Mouse (Mus musculus) heart, embryonic 11.5 days (tissue): ENCODE measurements around the gene Dlgap1. TPM values are rescaled to one million over a fixed set of nuclear protein-coding genes. Genes with fewer than 3 reads are reported as not detected.
A peak's percentile ranks its signal among the peaks of the same experiment; 100 is the strongest.

Experiments used
- ATAC-seq: fragments of 200-750 bp; cut with Nextera tagmentation; replicated peaks from 2 replicates; pipeline ENCODE4 v1.8.0; 2017; ENCODE audit warnings: moderate library complexity; ENCODE audit not compliant: insufficient number of reproducible peaks, low FRiP score, low TSS enrichment
- H3K27ac ChIP-seq: fragments of 300-500 bp; sonication (generic); 2 replicates; pipeline ENCODE4 v1.5.1; 2014; ENCODE audit warnings: mild to moderate bottlenecking, low read depth, low read length
- H3K27me3 ChIP-seq: fragments of 300-500 bp; sonication (generic); 2 replicates; pipeline ENCODE4 v1.6.1; 2014; ENCODE audit warnings: mild to moderate bottlenecking, low read length, mixed read lengths; ENCODE audit not compliant: control insufficient read depth, insufficient read depth
- H3K36me3 ChIP-seq: fragments of 300-500 bp; sonication (generic); 2 replicates; pipeline ENCODE4 v1.6.1; 2014; ENCODE audit warnings: mild to moderate bottlenecking, low read length, moderate library complexity, mixed read lengths; ENCODE audit not compliant: control insufficient read depth, insufficient read depth
- H3K4me1 ChIP-seq: fragments of 300-500 bp; sonication (generic); 2 replicates; pipeline ENCODE4 v1.6.1; 2014; ENCODE audit warnings: low read length; ENCODE audit not compliant: control insufficient read depth, insufficient read depth
- H3K4me2 ChIP-seq: fragments of 300-500 bp; sonication (generic); 2 replicates; pipeline ENCODE4 v1.6.1; 2014; ENCODE audit warnings: mild to moderate bottlenecking, moderate library complexity
- H3K4me3 ChIP-seq: fragments of 300-500 bp; sonication (generic); 2 replicates; pipeline ENCODE4 v1.5.1; 2014; ENCODE audit warnings: low read depth, low read length
- H3K9ac ChIP-seq: fragments of 300-500 bp; sonication (generic); 2 replicates; pipeline ENCODE4 v1.6.1; 2014; ENCODE audit warnings: mild to moderate bottlenecking, low read depth, low read length, moderate library complexity
- H3K9me3 ChIP-seq: fragments of 300-500 bp; sonication (generic); replicated peaks from 2 replicates; pipeline ENCODE4 v1.6.1; 2016; ENCODE audit warnings: low read length; ENCODE audit not compliant: control insufficient read depth
- WGBS: fragments of 180-500 bp; shearing (Covaris S2); extraction: QIAGEN DNeasy Blood & Tissue Kit; methylation state at CpG from one replicate; pipeline ENCODE4 v1.1.7; 2014; ENCODE audit not compliant: insufficient replicate concordance; 5-methylcytosine and 5-hydroxymethylcytosine counted together
- polyA plus RNA-seq: library from polyadenylated mRNA; unstranded; fragments of >200 nt; fragmentation: Nextera tagmentation; extraction: Ambion mirVana; gene quantifications from 2 replicates; pipeline ENCODE4 v1.2.1, GENCODE M21; 2014

Gene Dlgap1
- polyA plus RNA-seq, 1 experiment from 2014 or later, result 1.3 TPM

GRCm38 (mm10) chr17:70737424-70737823 is 768.6 kb downstream of the Dlgap1 start:
- peak overlapping the region; percentile 58 for H3K4me2 ChIP-seq
- peak overlapping the region; percentile 66 for H3K27ac ChIP-seq
- H3K4me1 ChIP-seq, result peaks cover 10% of the 10 kb centered on the region
- peak overlapping the region; percentile 56; the same call in 1 of the 2 replicates for H3K9ac ChIP-seq
- peak; percentile 65; the same call in 1 of the 2 replicates for ATAC-seq
- no peaks in the 10 kb centered on the region for H3K9me3 ChIP-seq
- 1% methylated on average over 6 of the region's 6 CpGs for WGBS
- H3K36me3 ChIP-seq, result no peaks in the 10 kb centered on the region
- H3K27me3 ChIP-seq, result no peaks in the 10 kb centered on the region
- H3K4me3 ChIP-seq, result peak overlapping the region; percentile 11

GRCm38 (mm10) chr17:70738168-70738854 is 769.4 kb downstream of the Dlgap1 start:
- peak; percentile 80 for ATAC-seq
- Histone ChIP-seq H3K4me2 (peak overlapping the region; percentile 58), H3K36me3 (no peaks in the 10 kb centered on the region), H3K9ac (peak overlapping the region; percentile 56; the same call in 1 of the 2 replicates), H3K9me3 (no peaks in the 10 kb centered on the region), H3K27me3 (no peaks in the 10 kb centered on the region), H3K4me3 (peak overlapping the region; percentile 15), H3K27ac (peak overlapping the region; percentile 73), H3K4me1 (peaks cover 10% of the 10 kb centered on the region)
- under 1% methylated on average over 17 of the region's 17 CpGs for WGBS

- H3K9me3 ChIP-seq, result no peaks in the 10 kb centered on the region
- H3K36me3 ChIP-seq, result no peaks in the 10 kb centered on the region
- H3K9ac ChIP-seq, result no peak overlapping the region
- no peak for ATAC-seq
- H3K4me1 ChIP-seq, result peaks cover 10% of the 10 kb centered on the region
- 58% methylated on average over 6 of the region's 6 CpGs for WGBS
- no peak overlapping the region for H3K4me2 ChIP-seq
- no peak overlapping the region for H3K4me3 ChIP-seq
- H3K27me3 ChIP-seq, result no peaks in the 10 kb centered on the region
- H3K27ac ChIP-seq, result no peak overlapping the region
Measured at GRCm38 (mm10) chr17:70739346-70739745, 770.5 kb downstream of the Dlgap1 start.

- WGBS, result 68% methylated on average over 1 of the region's 1 CpGs
- Histone ChIP-seq H3K36me3 (no peaks in the 10 kb centered on the region), H3K9me3 (no peaks in the 10 kb centered on the region), H3K9ac (no peak overlapping the region), H3K27me3 (no peaks in the 10 kb centered on the region), H3K4me2 (no peak overlapping the region), H3K4me3 (no peak overlapping the region), H3K27ac (no peak overlapping the region), H3K4me1 (peaks cover 11% of the 10 kb centered on the region)
- ATAC-seq, result no peak
Measured at GRCm38 (mm10) chr17:70741696-70742095, 772.8 kb downstream of the Dlgap1 start.

GRCm38 (mm10) chr17:70744570-70745153 is 775.8 kb downstream of the Dlgap1 start:
- WGBS, result 81% methylated on average over 5 of the region's 5 CpGs
- Histone ChIP-seq H3K4me3 (no peak overlapping the region), H3K4me1 (peaks cover 10% of the 10 kb centered on the region; the same call in 1 of the 2 replicates), H3K27ac (no peak overlapping the region), H3K9ac (no peak overlapping the region), H3K4me2 (no peak overlapping the region), H3K36me3 (no peaks in the 10 kb centered on the region), H3K9me3 (no peaks in the 10 kb centered on the region), H3K27me3 (no peaks in the 10 kb centered on the region)
- no peak for ATAC-seq

GRCm38 (mm10) chr17:70745385-70745784 is 776.5 kb downstream of the Dlgap1 start:
- WGBS, result 72% methylated on average over 6 of the region's 6 CpGs
- no peak for ATAC-seq
- no peak overlapping the region for H3K9ac ChIP-seq

GRCm38 (mm10) chr17:70746379-70747079 is 777.7 kb downstream of the Dlgap1 start:
- Histone ChIP-seq H3K4me3 (no peak overlapping the region), H3K9me3 (no peaks in the 10 kb centered on the region), H3K4me1 (peaks cover 16% of the 10 kb centered on the region; the same call in 1 of the 2 replicates), H3K27ac (no peak overlapping the region), H3K36me3 (no peaks in the 10 kb centered on the region), H3K27me3 (no peaks in the 10 kb centered on the region), H3K9ac (no peak overlapping the region), H3K4me2 (no peak overlapping the region; the same call in 1 of the 2 replicates)
- 46% methylated on average over 9 of the region's 9 CpGs for WGBS
- ATAC-seq, result no peak

More at GRCm38 (mm10) chr17:70745385-70745784, 776.5 kb downstream of the Dlgap1 start:
- Histone ChIP-seq H3K4me2 (no peak overlapping the region), H3K27ac (no peak overlapping the region), H3K9me3 (no peaks in the 10 kb centered on the region), H3K36me3 (no peaks in the 10 kb centered on the region), H3K27me3 (no peaks in the 10 kb centered on the region), H3K4me3 (no peak overlapping the region), H3K4me1 (peaks cover 13% of the 10 kb centered on the region; the same call in 1 of the 2 replicates)

GRCm38 (mm10) chr17:70747731-70748475 is 779.0 kb downstream of the Dlgap1 start:
- H3K9me3 ChIP-seq, result no peaks in the 10 kb centered on the region
- H3K4me1 ChIP-seq, result peaks cover 16% of the 10 kb centered on the region; the same call in 1 of the 2 replicates
- peak overlapping the region; percentile 72 for H3K27ac ChIP-seq
- peak overlapping the region; percentile 73 for H3K4me2 ChIP-seq
- no peak for ATAC-seq
- H3K9ac ChIP-seq, result peak overlapping the region; percentile 62
- under 1% methylated on average over 23 of the region's 23 CpGs for WGBS
- peak overlapping the region; percentile 36 for H3K4me3 ChIP-seq
- no peaks in the 10 kb centered on the region for H3K27me3 ChIP-seq
- H3K36me3 ChIP-seq, result no peaks in the 10 kb centered on the region
